Mouse (Mus musculus) spleen, adult 2 months (tissue): Measurements from ENCODE around the gene Pagr1a. TPM values are rescaled to one million over a fixed set of nuclear protein-coding genes. Genes with fewer than 3 reads are reported as not detected.

Source experiments
- DNase-seq, 2 experiments: peaks; one replicate each; pipeline versions ENCODE4 v3.0.0 to v3.0.0-alpha.2; 2012 to 2021; ENCODE audit warnings: low spot score in 2 of 2, low read depth in 1 of 2
- H3K27ac ChIP-seq: fragments of 200-500 bp; 2 replicates; pipeline ENCODE4 v1.5.1; 2012; ENCODE audit warnings: low read length, inconsistent platforms; ENCODE audit not compliant: insufficient read depth
- H3K27me3 ChIP-seq: fragments of 200-500 bp; 2 replicates; pipeline ENCODE4 v1.6.1; 2012; ENCODE audit warnings: mild to moderate bottlenecking, moderate library complexity, low read length, inconsistent platforms; ENCODE audit not compliant: control insufficient read depth, insufficient read depth
- H3K36me3 ChIP-seq: fragments of 200-500 bp; 2 replicates; pipeline ENCODE4 v1.6.1; 2012; ENCODE audit warnings: mild to moderate bottlenecking, low read length, inconsistent platforms; ENCODE audit not compliant: control insufficient read depth, insufficient read depth
- H3K4me1 ChIP-seq: fragments of 200-500 bp; 2 replicates; pipeline ENCODE4 v1.6.1; 2011; ENCODE audit warnings: inconsistent platforms; ENCODE audit not compliant: control insufficient read depth, insufficient read depth, insufficient read length
- H3K4me3 ChIP-seq: fragments of 200-500 bp; 2 replicates; pipeline ENCODE4 v1.5.1; 2011; ENCODE audit warnings: mild to moderate bottlenecking, inconsistent platforms; ENCODE audit not compliant: insufficient read depth, insufficient read length; ENCODE audit errors: extremely low read depth
- CTCF ChIP-seq: fragments of 200-500 bp; IDR thresholded peaks from 2 replicates; pipeline ENCODE4 v1.5.1; 2011; ENCODE audit warnings: mild to moderate bottlenecking, inconsistent platforms; ENCODE audit not compliant: insufficient read depth, insufficient read length, insufficient replicate concordance; ENCODE audit errors: extremely low read depth
- POLR2A ChIP-seq: fragments of 200-500 bp; IDR thresholded peaks from 2 replicates; pipeline ENCODE4 v1.6.1; 2011; ENCODE audit warnings: low read depth, low read length, inconsistent platforms
- whole genome bisulfite sequencing: fragments of 180-500 bp; shearing (Covaris S2); methylation state at CpG from one replicate; pipeline ENCODE4 v1.1.7; 2018; 5-methylcytosine and 5-hydroxymethylcytosine counted together
- polyA plus RNA-seq: library from polyadenylated mRNA; depleted of rRNA; stranded (reverse); fragments of >200 nt; gene quantifications from 2 replicates; pipeline ENCODE4 v1.2.3, GENCODE M21; 2012

Pagr1a gene
- polyA plus RNA-seq, 1 experiment, result 3.1 TPM

DNA sequence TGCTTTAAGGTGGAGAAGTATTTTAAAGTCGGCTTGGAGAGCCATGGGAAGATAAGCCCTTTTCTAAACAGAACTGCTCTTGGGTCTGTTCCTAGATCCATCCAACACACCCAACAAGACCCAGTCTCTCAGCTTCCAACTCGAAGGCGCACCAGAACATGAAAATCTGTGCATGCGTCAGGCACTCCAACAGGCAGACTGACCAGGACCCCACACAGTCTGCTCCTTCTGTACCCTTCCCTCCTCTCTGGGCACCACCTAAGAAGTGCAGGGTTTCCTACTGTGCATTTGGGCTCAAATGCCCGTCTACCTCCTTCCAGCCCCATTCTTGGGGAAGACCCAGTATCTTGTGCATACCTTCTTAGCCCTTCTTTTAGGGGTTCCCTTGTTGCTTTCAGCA lies 3.3 kb upstream of the Pagr1a start:
- no peaks in the 10 kb centered on the region for H3K27me3 ChIP-seq
- H3K4me3 ChIP-seq, result peak overlapping the region; percentile 43; the same call in 1 of the 2 replicates
- 71% methylated on average over 5 of the region's 5 CpGs for WGBS
- H3K27ac ChIP-seq, result peak overlapping the region; percentile 26; the same call in 1 of the 2 replicates
- peaks cover 37% of the 10 kb centered on the region for H3K4me1 ChIP-seq
- peaks cover 16% of the 10 kb centered on the region for H3K36me3 ChIP-seq
- TF ChIP-seq CTCF, result no peak
- TF ChIP-seq POLR2A, result no peak
- no peak for DNase-seq

DNA sequence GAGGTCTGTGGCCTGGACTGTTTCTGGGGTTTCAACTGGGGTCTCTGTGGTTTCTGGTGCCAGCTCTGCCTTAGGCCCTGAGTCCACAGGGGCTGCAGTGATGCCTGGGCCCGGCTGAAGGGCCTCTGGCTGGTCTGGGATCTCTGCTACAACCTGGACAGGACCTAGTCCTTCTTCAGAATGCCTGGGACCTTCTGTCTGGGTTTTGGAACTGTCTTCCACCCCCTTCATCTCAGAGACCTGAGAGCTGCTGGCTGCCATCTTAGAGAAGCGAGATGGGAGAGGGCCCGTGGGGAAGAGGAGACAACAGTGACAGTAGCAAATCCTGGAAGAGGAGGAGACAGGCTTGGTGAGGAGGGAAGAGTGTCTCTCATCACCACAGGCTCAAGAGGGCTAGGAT lies 2.9 kb upstream of the Pagr1a start:
- TF ChIP-seq POLR2A (no peak), CTCF (no peak)
- no peak overlapping the region for H3K4me3 ChIP-seq
- peaks cover 17% of the 10 kb centered on the region for H3K36me3 ChIP-seq
- 84% methylated on average over 3 of the region's 3 CpGs for WGBS
- H3K27me3 ChIP-seq, result no peaks in the 10 kb centered on the region
- no peak overlapping the region for H3K27ac ChIP-seq
- no peak for DNase-seq
- H3K4me1 ChIP-seq, result peaks cover 37% of the 10 kb centered on the region

DNA sequence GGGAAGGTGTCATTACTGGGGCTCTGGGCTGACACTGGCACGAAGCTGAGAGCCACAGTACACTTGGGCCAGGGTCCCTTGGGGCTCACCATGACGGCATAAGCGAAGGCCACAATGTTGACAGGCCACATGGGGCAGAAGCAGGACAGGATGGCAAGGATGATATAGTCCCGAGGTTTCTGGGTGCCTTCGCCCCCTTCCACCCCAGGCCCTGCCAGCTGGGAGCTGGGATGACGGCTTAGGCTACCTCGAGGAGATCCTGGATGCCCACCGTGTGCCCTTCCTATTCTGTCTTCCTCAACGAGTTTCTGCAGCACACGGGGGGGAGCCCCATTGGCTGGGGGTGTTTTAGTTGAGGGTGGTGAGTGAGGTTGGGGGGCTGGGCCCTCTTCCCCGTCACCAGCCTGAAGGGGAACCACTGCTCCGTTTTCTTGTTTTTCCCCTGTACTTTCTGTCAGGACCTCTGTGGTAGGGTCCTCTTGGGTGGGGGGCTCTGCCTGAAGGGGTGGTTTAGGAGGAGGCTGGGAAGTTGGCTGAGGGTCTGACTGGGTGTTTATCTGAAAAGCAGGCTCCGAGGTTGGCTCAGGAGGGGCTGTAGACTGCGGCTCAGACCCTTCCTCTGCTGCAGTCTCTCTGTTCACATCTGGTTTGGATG lies 2.3 kb upstream of the Pagr1a start:
- TF ChIP-seq POLR2A (no peak), CTCF (no peak)
- peaks cover 34% of the 10 kb centered on the region for H3K4me1 ChIP-seq
- H3K27ac ChIP-seq, result no peak overlapping the region
- H3K4me3 ChIP-seq, result no peak overlapping the region
- WGBS, result 79% methylated on average over 14 of the region's 14 CpGs
- H3K27me3 ChIP-seq, result no peaks in the 10 kb centered on the region
- no peak for DNase-seq
- H3K36me3 ChIP-seq, result peaks cover 17% of the 10 kb centered on the region

DNA sequence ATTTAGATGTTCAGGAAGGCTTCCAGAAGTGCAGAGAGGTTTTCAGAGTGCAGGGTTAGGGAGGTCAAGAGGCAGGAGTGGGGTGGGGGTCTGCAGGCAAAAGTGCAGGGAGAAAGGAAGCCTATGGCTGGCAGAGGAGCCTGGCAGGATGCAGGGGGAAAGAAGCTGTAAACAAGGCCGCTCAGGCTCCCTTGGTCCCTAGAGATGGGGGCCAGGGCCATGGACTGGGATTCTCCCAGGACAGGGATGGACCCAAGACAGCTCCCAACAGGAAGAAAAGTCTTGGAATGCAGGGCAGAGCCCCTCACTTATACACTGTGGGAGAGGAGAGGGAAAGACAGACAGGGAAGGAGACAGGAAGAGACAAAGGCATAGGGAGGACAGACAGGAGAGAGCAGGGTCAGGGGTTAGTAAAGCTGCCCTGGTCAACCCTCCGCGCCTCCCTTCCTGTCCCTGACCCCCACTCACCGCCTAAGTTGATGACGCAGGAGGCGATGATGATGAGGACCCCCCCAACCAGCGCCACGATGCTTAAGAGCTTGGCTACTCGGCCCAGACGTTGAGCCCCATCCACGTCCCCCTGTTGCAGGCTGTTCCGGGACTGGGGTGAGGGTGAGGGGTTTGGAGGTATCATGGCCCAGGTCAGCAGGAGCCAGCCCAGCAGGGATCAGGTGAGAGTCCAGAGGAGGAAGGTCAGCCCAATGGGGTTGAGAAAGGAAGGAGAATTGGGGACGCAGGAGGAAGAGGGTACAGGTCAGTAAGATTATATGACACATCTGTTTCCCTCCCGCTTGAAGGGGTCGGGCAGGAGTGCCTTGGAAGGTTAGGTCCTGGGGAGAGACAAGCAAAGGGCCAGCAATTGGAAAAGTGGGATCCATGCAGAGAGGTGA lies 1.5 kb upstream of the Pagr1a start:
- no peak for TF ChIP-seq CTCF
- no peak for TF ChIP-seq POLR2A
- DNase-seq, result no peak

DNA sequence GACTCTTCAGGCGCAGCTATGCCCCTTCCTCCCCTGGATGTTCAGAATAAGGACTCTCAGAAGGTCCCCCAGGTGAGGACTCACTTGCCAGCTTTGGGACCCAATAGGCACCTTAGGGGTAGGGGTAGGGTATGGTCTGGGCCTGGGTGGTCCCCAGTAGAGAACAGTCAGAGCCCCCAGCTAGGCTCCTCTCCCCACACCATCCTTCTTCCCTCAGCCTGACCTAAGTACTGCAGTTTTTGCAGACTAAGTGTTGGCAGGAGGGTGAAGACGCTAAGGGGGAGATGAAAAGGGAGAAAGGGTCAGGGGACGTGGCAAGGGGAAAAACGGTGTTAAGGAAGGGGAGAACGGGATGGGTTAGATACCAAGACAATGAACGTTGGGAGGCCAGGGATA lies 796 bp upstream of the Pagr1a start:
- no peak for TF ChIP-seq POLR2A
- TF ChIP-seq CTCF, result no peak
- Histone ChIP-seq H3K27me3 (no peaks in the 10 kb centered on the region), H3K36me3 (peaks cover 7% of the 10 kb centered on the region), H3K4me3 (no peak overlapping the region), H3K4me1 (peaks cover 25% of the 10 kb centered on the region), H3K27ac (0 out of 2 replicates have a peak overlapping the region, but pooled peaks have one; percentile 4)
- no peak for DNase-seq
- WGBS, result 82% methylated on average over 6 of the region's 6 CpGs

More for the DNA sequence above, 1.5 kb upstream of the Pagr1a start:
- Histone ChIP-seq H3K36me3 (peaks cover 14% of the 10 kb centered on the region), H3K4me1 (peaks cover 26% of the 10 kb centered on the region), H3K27ac (no peak overlapping the region), H3K27me3 (no peaks in the 10 kb centered on the region), H3K4me3 (no peak overlapping the region)
- 93% methylated on average over 15 of the region's 15 CpGs for WGBS

DNA sequence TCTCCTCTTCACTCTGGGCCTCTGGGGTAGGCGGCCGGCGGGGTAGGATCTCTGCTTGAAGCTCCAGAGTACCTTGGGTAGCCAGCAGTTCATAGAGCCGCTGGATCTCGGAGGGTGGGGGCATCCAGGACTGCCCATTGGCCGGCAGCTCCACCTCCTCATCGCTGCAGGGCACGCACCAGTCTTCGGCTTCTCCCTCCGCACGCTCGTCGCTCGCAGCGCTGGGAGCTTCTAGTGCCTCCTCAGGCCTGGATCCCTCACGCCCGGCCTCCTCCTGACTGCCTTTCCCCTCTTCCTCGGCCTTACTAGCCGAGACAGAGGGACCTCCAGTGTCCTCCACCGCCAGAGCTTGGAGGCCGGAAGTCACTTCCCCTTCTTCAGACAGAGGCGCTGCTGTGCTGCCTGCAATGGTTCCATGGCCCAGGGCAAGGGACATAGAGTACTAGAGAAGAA lies 640 bp downstream of the Pagr1a start:
- TF ChIP-seq CTCF (no peak), POLR2A (peak; percentile 10; the same call in 1 of the 2 replicates)
- H3K27ac ChIP-seq, result peak overlapping the region; percentile 93
- H3K27me3 ChIP-seq, result no peaks in the 10 kb centered on the region
- peaks cover 16% of the 10 kb centered on the region for H3K4me1 ChIP-seq
- H3K36me3 ChIP-seq, result peaks cover 2% of the 10 kb centered on the region; the same call in 1 of the 2 replicates
- peak overlapping the region; percentile 76 for H3K4me3 ChIP-seq
- no peak for DNase-seq
- under 1% methylated on average over 22 of the region's 22 CpGs for WGBS

DNA sequence TGATC lies 869 bp downstream of the Pagr1a start, which contains the start of gene Pagr1b:
Gene Pagr1b (minus strand): TSS at position 4 of the 5 bp plus-strand sequence.
- no peak for DNase-seq
- Histone ChIP-seq H3K4me3 (peak within 1 kb of the TSS; percentile 76), H3K27ac (peak within 1 kb of the TSS; percentile 93), H3K27me3 (no peaks in the 10 kb centered on the region), H3K36me3 (peaks cover 2% of the 10 kb centered on the region; the same call in 1 of the 2 replicates), H3K4me1 (peaks cover 14% of the 10 kb centered on the region)
- TF ChIP-seq POLR2A (no peak), CTCF (no peak)
